Mouse (Mus musculus): ENCODE data around the gene Pde1b. TPM values are rescaled to one million over a fixed set of nuclear protein-coding genes. Genes with fewer than 3 reads are reported as not detected.

The Pde1b gene
- polyA plus RNA-seq, 1 experiment, result 21.7 TPM

GRCm38 (mm10) chr15:103536456-103536855, 33.6 kb downstream of the Pde1b start:
- no peak overlapping the region for H3K4me3 ChIP-seq (ENCODE audit: low read depth, low read length)
- H3K36me3 ChIP-seq (ENCODE audit: control insufficient read depth, insufficient read depth, low read length, poor library complexity, severe bottlenecking), result no peaks in the 10 kb centered on the region
- H3K27ac ChIP-seq (ENCODE audit: insufficient read depth, low read length), result no peak overlapping the region
- H3K4me1 ChIP-seq (ENCODE audit: control insufficient read depth, insufficient read depth, low read length), result no peaks in the 10 kb centered on the region
- H3K9ac ChIP-seq (ENCODE audit: low read depth, poor library complexity, severe bottlenecking), result peak overlapping the region; percentile 50; the same call in 1 of the 2 replicates
- H3K9me3 ChIP-seq (replicated peaks; ENCODE audit: control insufficient read depth, insufficient read depth, low read length, poor library complexity, severe bottlenecking), result no peaks in the 10 kb centered on the region
- no peaks in the 10 kb centered on the region for H3K27me3 ChIP-seq (ENCODE audit: control insufficient read depth, insufficient read depth, low read length, poor library complexity, severe bottlenecking)
- TF ChIP-seq EP300 (IDR thresholded peaks at IDR 0.05; ENCODE audit: insufficient read depth, low read depth, low read length) (no peak), POLR2A (IDR thresholded peaks at IDR 0.05; ENCODE audit: insufficient read depth, low read length) (no peak), CTCF (IDR thresholded peaks at IDR 0.05; ENCODE audit: low read depth, low read length) (no peak)

- no peaks in the 10 kb centered on the region for H3K27me3 ChIP-seq (ENCODE audit: control insufficient read depth, insufficient read depth, low read length, poor library complexity, severe bottlenecking)
- peak overlapping the region; percentile 71 for H3K4me3 ChIP-seq (ENCODE audit: low read depth, low read length)
- H3K9me3 ChIP-seq (replicated peaks; ENCODE audit: control insufficient read depth, insufficient read depth, low read length, poor library complexity, severe bottlenecking), result no peaks in the 10 kb centered on the region
- peak overlapping the region; percentile 50 for H3K9ac ChIP-seq (ENCODE audit: low read depth, poor library complexity, severe bottlenecking)
- H3K27ac ChIP-seq (ENCODE audit: insufficient read depth, low read length), result no peak overlapping the region
- TF ChIP-seq POLR2A (IDR thresholded peaks at IDR 0.05; ENCODE audit: insufficient read depth, low read length), result no peak
- TF ChIP-seq EP300 (IDR thresholded peaks at IDR 0.05; ENCODE audit: insufficient read depth, low read depth, low read length), result no peak
- no peak for TF ChIP-seq CTCF (IDR thresholded peaks at IDR 0.05; ENCODE audit: low read depth, low read length)
- H3K4me1 ChIP-seq (ENCODE audit: control insufficient read depth, insufficient read depth, low read length), result no peaks in the 10 kb centered on the region
- H3K36me3 ChIP-seq (ENCODE audit: control insufficient read depth, insufficient read depth, low read length, poor library complexity, severe bottlenecking), result no peaks in the 10 kb centered on the region
Observed at GRCm38 (mm10) chr15:103537011-103537821, 34.4 kb downstream of the Pde1b start.

- H3K36me3 ChIP-seq (ENCODE audit: control insufficient read depth, insufficient read depth, low read length, poor library complexity, severe bottlenecking), result no peaks in the 10 kb centered on the region
- H3K9ac ChIP-seq (ENCODE audit: low read depth, poor library complexity, severe bottlenecking), result peak within 1 kb of the TSS; percentile 50
- no peak within 1 kb of the TSS for H3K27ac ChIP-seq (ENCODE audit: insufficient read depth, low read length)
- H3K9me3 ChIP-seq (replicated peaks; ENCODE audit: control insufficient read depth, insufficient read depth, low read length, poor library complexity, severe bottlenecking), result no peaks in the 10 kb centered on the region
- H3K27me3 ChIP-seq (ENCODE audit: control insufficient read depth, insufficient read depth, low read length, poor library complexity, severe bottlenecking), result no peaks in the 10 kb centered on the region
- H3K4me3 ChIP-seq (ENCODE audit: low read depth, low read length), result peak within 1 kb of the TSS; percentile 71
- no peaks in the 10 kb centered on the region for H3K4me1 ChIP-seq (ENCODE audit: control insufficient read depth, insufficient read depth, low read length)
- no peak for TF ChIP-seq CTCF (IDR thresholded peaks at IDR 0.05; ENCODE audit: low read depth, low read length)
- no peak for TF ChIP-seq POLR2A (IDR thresholded peaks at IDR 0.05; ENCODE audit: insufficient read depth, low read length)
- TF ChIP-seq EP300 (IDR thresholded peaks at IDR 0.05; ENCODE audit: insufficient read depth, low read depth, low read length), result no peak
Observed at GRCm38 (mm10) chr15:103537822-103538213, 35.0 kb downstream of the Pde1b start, which contains the start of gene Ppp1r1a. Gene Ppp1r1a, minus strand, starts transcription at chr15:103538003.

GRCm38 (mm10) chr15:103539259-103539658, 36.4 kb downstream of the Pde1b start:
- Histone ChIP-seq H3K4me3 (ENCODE audit: low read depth, low read length) (no peak overlapping the region), H3K9me3 (replicated peaks; ENCODE audit: control insufficient read depth, insufficient read depth, low read length, poor library complexity, severe bottlenecking) (no peaks in the 10 kb centered on the region), H3K27ac (ENCODE audit: insufficient read depth, low read length) (no peak overlapping the region), H3K9ac (ENCODE audit: low read depth, poor library complexity, severe bottlenecking) (no peak overlapping the region), H3K36me3 (ENCODE audit: control insufficient read depth, insufficient read depth, low read length, poor library complexity, severe bottlenecking) (no peaks in the 10 kb centered on the region), H3K27me3 (ENCODE audit: control insufficient read depth, insufficient read depth, low read length, poor library complexity, severe bottlenecking) (no peaks in the 10 kb centered on the region), H3K4me1 (ENCODE audit: control insufficient read depth, insufficient read depth, low read length) (no peaks in the 10 kb centered on the region)
- TF ChIP-seq EP300 (IDR thresholded peaks at IDR 0.05; ENCODE audit: insufficient read depth, low read depth, low read length) (no peak), CTCF (IDR thresholded peaks at IDR 0.05; ENCODE audit: low read depth, low read length) (no peak), POLR2A (IDR thresholded peaks at IDR 0.05; ENCODE audit: insufficient read depth, low read length) (no peak)

- no peak overlapping the region for H3K9ac ChIP-seq (ENCODE audit: low read depth, poor library complexity, severe bottlenecking)
- H3K4me1 ChIP-seq (ENCODE audit: control insufficient read depth, insufficient read depth, low read length), result no peaks in the 10 kb centered on the region
- no peaks in the 10 kb centered on the region for H3K27me3 ChIP-seq (ENCODE audit: control insufficient read depth, insufficient read depth, low read length, poor library complexity, severe bottlenecking)
- H3K36me3 ChIP-seq (ENCODE audit: control insufficient read depth, insufficient read depth, low read length, poor library complexity, severe bottlenecking), result no peaks in the 10 kb centered on the region
- TF ChIP-seq CTCF (IDR thresholded peaks at IDR 0.05; ENCODE audit: low read depth, low read length), result no peak
- no peak overlapping the region for H3K27ac ChIP-seq (ENCODE audit: insufficient read depth, low read length)
- H3K9me3 ChIP-seq (replicated peaks; ENCODE audit: control insufficient read depth, insufficient read depth, low read length, poor library complexity, severe bottlenecking), result no peaks in the 10 kb centered on the region
- H3K4me3 ChIP-seq (ENCODE audit: low read depth, low read length), result no peak overlapping the region
Observed at GRCm38 (mm10) chr15:103540646-103541045, 37.8 kb downstream of the Pde1b start.

- H3K27ac ChIP-seq (ENCODE audit: insufficient read depth, low read length), result no peak overlapping the region
- H3K4me3 ChIP-seq (ENCODE audit: low read depth, low read length), result no peak overlapping the region
- TF ChIP-seq POLR2A (IDR thresholded peaks at IDR 0.05; ENCODE audit: insufficient read depth, low read length) (no peak), CTCF (IDR thresholded peaks at IDR 0.05; ENCODE audit: low read depth, low read length) (no peak), EP300 (IDR thresholded peaks at IDR 0.05; ENCODE audit: insufficient read depth, low read depth, low read length) (no peak)
- H3K9me3 ChIP-seq (replicated peaks; ENCODE audit: control insufficient read depth, insufficient read depth, low read length, poor library complexity, severe bottlenecking), result no peaks in the 10 kb centered on the region
- H3K36me3 ChIP-seq (ENCODE audit: control insufficient read depth, insufficient read depth, low read length, poor library complexity, severe bottlenecking), result no peaks in the 10 kb centered on the region
- H3K9ac ChIP-seq (ENCODE audit: low read depth, poor library complexity, severe bottlenecking), result no peak overlapping the region
- no peaks in the 10 kb centered on the region for H3K27me3 ChIP-seq (ENCODE audit: control insufficient read depth, insufficient read depth, low read length, poor library complexity, severe bottlenecking)
- no peaks in the 10 kb centered on the region for H3K4me1 ChIP-seq (ENCODE audit: control insufficient read depth, insufficient read depth, low read length)
Observed at GRCm38 (mm10) chr15:103542526-103542925, 39.7 kb downstream of the Pde1b start.
